Mouse (Mus musculus) T-helper 2 cell (primary cell): ENCODE measurements around the gene Anks1b.

Experiments
- in situ Hi-C: fragments of 300-600 bp; cut with MboI, MseI; formaldehyde crosslinking; loops from one replicate; pipeline ENCODE4 v1.15.1; 2025; ENCODE audit warnings: high pct_unique_total_duplicates

The Anks1b gene

DNA sequence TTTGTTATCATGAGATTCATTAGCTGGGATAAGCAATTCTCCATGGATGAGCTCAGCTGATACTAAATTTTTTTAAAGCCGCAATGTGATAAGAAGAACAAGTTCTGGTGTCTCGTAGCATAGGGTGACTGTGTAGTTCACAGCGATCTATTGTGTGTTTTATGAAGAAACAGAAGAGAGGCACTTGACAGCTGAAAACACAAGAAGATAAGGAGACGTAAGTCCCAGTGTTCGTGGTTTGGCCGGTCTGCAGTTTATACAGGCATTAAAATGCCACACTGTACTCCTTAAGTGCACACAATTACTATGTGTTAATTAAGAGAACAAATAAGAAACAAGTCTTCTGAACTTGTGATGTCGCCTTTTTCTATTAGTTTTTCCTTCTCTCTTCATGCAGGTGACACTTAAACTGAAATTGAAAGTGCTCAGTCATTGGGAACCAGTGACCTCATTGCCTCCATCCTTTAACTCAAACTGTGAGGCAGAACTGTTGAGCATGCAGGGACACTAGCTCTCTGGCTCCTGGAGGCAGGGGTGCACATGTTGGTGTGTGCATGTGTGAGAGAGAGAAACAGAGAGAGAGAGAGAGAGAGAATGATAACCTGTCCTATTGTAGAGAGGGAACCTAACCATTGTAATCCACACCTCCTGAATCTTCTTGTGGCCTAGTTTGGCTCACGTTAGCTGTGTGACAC lies 935.5 kb downstream of the Anks1b start:
- in situ Hi-C loops = no loop called here

DNA sequence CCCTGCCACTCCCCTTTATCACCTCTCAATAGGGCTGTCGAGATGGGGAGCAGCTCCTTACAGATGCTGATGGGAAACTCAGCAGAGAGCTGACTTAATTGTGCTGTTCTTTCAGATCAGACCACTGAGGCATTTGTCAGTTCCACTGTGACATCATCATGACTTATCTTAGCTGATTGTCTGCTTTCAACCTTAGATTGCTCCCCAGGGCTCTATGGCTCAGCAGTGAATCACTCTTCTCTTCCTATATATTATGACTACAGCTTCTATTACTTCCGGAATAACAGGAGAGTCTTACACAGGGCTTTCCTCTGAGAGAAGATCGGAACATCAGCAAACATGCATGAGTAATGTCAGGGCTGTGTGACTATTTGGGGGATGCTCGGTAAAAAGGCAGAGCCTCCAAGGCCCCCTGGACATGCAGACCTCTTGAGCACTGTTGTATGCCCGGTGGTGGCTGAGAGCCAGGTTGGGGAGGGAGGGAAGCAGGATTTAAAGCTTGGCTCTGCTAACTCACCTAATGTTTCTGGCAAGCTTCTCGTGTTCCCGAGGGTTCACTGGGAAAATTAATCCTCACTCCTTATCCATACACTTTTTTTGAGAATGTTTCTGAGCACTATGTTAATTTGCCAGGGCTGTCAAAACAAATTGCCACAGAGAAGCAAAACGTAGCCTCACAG lies 936.7 kb downstream of the Anks1b start:
- in situ Hi-C loops = no loop called here

- in situ Hi-C loops = no loop called here
These were observed 938.1 kb downstream of the Anks1b start for GRCm38 (mm10) chr10:90811446-90811845.

DNA sequence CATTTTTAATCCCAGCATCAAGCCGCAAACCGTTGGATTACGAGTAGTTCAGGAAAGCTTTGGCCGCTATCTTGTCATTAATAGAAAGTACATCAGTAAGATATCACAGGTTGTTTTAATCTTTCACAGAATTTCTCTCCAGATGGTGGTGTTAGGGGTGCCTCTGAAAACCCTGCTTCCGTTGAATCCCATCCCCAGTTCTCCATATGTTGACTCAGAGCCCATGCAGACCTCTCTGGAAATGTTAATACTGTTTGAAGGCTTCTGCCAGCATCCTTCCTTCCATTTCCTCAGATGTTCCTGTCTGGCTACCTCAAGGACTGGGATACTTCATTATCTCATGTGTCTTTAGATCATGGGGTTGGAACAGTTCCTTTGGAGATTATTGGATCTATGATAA lies 940.0 kb downstream of the Anks1b start:
- in situ Hi-C loops = no loop called here

DNA sequence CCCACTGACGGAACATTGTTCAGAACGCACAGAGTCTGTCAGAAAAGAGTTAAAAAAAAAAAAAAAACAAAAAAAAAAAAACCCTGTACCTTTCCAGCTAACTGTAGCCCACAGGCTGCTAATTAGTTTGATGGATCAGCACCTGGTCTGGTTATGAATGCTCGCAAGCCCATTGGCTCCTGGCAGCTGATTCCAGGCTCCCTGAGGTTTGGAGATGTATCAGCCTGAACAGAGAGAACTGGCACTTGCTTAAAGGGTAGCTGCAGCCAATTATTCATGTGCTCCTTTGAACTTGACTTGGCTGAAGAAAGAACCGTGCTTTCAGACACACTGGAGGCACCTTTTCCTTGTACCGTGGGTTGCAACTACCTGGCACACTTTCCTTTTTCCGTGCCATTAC lies 941.1 kb downstream of the Anks1b start:
- in situ Hi-C loops = no loop called here

- in situ Hi-C loops = no loop called here
These were observed 945.1 kb downstream of the Anks1b start for GRCm38 (mm10) chr10:90818246-90818937.

GRCm38 (mm10) chr10:90823438-90823837 lies 950.1 kb downstream of the Anks1b start:
- in situ Hi-C loops = no loop called here

DNA sequence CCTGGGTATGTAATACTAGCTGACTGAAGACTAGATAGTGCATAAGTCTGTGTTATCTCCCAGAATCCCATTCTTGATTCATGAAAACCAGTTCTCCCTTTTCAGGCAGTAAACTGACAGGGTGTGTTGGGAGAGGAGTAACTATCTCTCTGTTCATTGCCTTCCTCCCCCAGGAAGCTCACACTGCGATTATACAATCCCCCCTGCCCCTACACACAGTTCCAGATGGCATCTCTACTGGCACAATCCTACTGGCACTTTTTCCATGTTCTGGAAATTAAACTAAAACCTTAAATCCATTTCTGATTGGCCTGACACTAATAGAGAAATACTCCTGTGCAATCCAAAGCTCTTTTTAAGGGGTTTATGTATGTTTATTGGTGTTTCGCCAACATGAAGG lies 951.4 kb downstream of the Anks1b start:
- in situ Hi-C loops = no loop called here

DNA sequence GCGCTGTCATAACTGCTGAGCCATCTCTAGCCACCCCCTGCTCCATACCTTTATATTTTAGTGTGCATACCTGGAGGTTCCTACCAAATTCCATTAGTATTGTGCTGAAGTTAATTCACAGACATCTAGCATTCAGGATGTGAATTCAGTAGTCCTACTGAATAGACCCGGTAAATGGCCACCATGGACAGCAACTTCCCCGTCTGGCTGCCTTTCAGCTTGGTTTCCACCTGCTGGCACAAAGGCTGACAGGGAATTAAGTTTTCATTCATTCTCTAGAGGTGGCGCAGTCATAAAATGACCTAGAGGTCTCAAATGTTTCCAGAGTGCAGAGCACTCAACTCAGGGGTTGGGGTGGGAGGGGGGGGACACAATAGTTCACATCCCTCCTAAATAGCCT lies 953.6 kb downstream of the Anks1b start:
- in situ Hi-C loops = no loop called here

DNA sequence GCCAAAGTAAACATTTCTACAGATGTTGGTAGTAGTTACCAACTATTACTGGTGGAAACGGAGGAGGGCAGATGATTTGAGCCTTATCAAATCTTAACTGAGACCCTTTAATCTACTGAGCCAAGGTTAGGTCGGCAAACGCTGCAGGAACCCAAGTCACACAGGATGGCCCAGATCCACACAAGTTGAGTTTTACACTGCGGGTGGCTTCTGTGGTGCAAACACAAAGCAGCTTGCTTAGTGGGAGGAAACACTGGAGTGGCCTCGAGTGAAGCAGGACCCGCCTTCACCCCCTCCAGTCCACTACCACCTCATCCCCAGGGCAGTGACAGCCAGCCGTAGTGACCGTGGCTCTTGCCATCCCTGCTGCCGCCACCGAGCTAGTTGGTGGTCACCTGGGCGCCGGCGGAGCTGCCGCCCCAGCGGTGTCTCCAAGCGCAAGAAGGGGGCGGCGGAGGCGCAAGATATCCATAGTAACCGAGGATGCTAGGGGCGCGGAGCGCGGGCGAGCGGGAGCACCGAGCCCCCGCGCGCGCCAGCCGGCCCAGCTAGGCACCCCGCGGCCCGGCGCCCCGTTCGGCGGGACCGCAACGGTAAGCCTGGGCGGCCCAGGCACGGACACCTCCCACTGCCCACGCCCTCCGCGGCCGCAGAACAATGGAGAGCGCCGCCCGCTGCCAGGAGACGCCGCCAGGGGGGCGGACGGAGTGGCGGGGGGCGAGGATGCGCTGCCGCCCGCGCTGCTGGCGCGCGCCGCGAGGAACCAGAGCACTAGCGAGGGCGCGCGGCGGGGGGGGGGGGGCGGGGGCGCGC lies 955.5 kb downstream of the Anks1b start:
- in situ Hi-C loops = no loop called here

DNA sequence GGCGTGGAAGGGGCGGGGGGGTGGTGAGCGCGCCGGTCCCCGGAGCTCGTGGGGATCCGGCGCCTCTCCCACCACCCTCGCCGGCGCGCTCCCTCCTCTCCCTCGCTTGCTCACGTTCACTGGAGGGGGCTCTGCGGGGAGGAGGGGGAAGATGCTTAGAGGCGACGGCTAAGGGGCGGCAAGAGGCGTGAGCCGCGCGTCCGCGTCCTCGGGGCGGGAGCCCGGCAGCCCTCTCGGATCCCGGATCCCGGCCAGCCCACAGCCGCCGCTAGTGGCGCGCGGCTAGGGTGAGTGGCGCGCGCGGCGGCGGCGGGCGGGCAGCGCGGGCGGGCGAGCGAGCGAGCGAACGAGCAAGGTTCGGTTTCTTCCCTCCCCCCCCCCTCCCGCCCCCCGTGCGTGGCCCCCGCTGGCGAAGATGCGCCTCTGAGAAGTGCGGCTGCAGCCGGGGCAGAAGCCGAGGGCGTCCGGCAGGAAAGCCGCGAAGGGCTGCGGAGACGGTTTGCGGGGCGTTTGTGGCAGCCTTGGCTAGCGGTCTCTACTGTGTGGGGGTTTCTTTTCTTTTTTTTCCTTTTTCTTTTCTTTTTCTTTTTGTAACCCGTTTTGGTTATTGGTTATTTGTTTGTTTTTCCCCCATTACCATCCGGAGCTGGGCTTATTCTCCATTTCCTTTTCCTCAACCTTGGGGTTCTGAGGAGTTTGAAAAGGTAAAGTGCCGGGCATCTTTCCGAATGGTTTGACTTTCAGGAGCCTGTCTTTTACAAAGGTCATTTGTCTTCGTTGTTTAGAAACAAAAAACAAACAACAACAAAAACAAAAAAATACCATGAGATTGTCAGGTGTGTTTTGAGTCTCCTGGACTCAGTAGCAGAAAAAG lies 956.3 kb downstream of the Anks1b start:
- in situ Hi-C loops = no loop called here

GRCm38 (mm10) chr10:90830268-90830585 lies 956.9 kb downstream of the Anks1b start:
- in situ Hi-C loops = no loop called here

DNA sequence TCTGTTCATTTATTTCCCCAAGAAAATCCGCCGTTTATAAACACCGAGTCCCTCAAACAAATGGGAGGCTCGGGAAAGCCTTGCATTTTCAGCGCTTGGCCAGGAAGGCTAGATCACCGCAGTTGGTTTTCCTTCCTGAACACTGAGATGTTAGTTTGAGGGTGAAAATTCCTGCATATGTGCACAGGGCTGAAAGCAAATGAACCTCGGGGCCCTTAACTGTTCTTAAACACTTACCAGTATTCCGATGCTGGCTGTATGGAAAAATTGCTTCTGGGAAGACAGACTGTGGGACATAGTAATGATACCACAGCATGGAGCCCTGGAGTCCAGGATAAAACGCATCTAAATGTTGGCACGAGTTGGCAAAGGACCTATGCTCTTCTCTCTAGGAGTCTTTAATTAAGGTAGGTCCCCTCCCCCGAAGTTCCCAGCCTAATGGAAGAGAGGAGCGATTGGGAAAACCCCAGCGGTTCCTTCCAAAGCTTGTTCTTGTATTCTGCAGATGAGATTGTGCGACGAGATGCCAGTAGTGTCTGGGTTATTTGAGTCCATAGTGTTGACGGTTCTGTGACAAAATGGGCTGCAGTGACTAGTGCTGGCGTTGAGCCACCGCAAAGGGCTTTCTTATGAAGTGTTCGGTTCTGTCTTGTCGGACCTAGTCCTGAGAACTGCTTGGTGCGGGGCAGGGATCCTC lies 957.4 kb downstream of the Anks1b start:
- in situ Hi-C loops = no loop called here

DNA sequence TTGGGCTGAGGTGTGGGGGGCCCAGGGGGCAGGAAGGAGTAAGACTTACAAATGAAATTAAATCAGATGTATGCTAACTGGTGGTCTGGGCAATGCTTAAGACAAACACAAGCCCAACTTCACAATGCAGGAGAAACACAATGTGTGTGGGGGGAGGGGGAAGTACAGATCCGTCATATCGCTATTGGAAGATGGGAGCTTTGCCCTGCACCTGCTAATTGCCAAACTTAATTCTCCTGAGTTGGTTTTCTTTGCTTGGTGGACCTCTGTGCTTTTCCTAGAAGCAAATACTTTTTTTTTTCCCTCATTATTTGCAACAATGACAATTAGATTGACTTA lies 957.9 kb downstream of the Anks1b start:
- in situ Hi-C loops = no loop called here

- in situ Hi-C loops = no loop called here
These were observed 961.0 kb downstream of the Anks1b start for GRCm38 (mm10) chr10:90834306-90834705.

- in situ Hi-C loops = no loop called here
These were observed 961.9 kb downstream of the Anks1b start for GRCm38 (mm10) chr10:90835195-90835594.

DNA sequence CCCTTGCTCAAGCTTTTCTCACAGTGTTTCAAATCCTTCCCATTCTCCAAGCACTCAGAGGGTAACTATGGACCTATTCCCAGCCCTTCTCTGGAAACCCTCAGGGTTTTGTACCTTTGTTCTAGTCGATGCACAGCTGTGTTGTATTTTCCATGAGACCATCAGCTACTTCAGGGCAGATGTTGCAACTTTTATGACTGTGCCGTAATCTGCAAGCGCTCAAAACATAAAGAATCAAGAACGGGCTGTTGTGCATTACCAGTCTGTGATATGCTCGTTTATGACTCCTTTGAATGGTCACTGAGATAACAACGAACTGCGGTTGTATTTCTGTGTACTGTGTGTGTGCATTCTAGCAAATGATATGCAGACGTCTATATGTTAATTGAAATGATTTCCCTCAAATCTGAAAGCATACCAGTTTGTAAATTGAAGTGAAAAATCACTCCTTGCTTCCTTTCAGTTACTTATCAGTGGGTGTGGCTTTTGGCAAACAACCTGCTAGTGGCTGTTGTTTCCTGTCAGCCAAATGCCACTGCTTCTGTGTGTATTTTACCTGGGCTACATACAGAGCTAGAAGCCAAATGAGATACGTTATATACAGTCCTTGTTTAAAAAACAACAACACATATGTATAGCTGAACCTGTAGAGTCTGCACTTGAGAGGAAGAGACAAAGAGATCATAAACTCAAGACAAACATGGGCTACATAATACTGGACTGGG lies 966.5 kb downstream of the Anks1b start:
- in situ Hi-C loops = no loop called here

DNA sequence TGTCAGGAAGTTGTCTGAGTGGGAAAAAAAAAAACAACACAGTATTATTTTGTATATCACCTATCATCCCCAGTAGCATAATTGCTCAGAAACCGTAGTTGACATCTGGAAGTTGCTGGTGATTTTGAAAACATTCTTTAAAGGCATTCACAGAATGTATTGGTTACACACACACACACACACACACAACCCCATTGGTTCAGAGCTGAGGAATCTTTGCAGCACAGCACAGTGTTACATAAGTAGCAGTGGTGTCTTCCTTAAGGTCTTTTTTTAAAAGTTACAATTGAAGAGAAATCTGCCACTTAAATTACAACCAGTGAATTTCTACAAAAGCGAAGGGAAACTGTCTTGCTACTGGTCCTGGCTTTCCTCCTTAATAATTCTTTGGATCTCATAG lies 969.1 kb downstream of the Anks1b start:
- in situ Hi-C loops = no loop called here

GRCm38 (mm10) chr10:90851077-90851476 lies 977.8 kb downstream of the Anks1b start:
- in situ Hi-C loops = no loop called here

- in situ Hi-C loops = no loop called here
These were observed 978.7 kb downstream of the Anks1b start for GRCm38 (mm10) chr10:90851999-90852398.
